Mouse (Mus musculus): ENCODE data around the gene Cx3cr1. TPM values are rescaled to one million over a fixed set of nuclear protein-coding genes. Genes with fewer than 3 reads are reported as not detected.

The Cx3cr1 gene
- polyA plus RNA-seq, 1 experiment: 14.4 TPM

DNA sequence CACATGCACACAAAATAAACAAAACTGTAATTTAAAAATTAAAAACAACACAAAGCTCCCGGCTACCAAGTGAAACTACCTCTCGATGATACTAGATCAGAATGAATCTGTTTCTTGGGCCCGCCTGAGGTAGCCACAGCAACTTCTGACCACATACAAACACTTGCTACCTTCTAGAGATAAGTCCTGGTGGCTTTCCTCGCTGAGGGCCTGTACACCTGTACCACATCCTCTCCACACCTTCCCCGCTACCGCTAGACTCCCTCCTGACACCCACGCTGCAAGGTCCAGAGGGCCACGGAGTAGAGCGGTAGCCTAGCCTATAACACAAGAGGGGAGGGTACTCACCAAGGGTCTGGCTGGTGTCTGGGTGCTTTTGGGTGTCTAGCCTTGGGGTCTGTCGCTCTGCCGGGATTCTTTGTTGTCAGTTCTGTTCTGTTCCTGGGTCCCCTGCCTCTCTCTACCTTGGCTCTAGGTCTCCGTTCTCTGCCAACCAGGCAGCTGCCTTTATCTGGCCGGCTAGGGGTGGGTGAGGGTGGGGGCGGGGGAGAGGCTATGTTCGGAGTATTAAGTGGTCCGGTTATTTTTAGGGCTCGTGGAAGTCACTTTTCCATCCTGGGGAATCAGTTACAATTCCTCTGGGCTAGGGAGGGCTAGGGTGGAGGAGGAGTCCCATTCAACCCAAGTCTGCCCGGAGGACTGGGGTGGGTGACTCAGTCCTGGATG, 46.4 kb downstream of the Cx3cr1 start, which contains the start of gene Xirp1:
Gene Xirp1, minus strand, starts transcription at position 513 of the 726 bp plus-strand sequence.
- Histone ChIP-seq H3K27me3 (ENCODE audit: control insufficient read depth, insufficient read depth, low read length) (no peaks in the 10 kb centered on the region), H3K27ac (ENCODE audit: insufficient read depth, low read length) (no peak within 1 kb of the TSS), H3K4me3 (ENCODE audit: extremely low read depth, insufficient read depth, insufficient read length) (no peak within 1 kb of the TSS), H3K4me1 (ENCODE audit: control insufficient read depth, insufficient read depth, insufficient read length) (peaks cover 10% of the 10 kb centered on the region; the same call in 1 of the 2 replicates), H3K36me3 (ENCODE audit: control insufficient read depth, insufficient read depth, low read length) (no peaks in the 10 kb centered on the region)
- TF ChIP-seq CTCF (IDR thresholded peaks at IDR 0.05; ENCODE audit: extremely low read depth, insufficient read depth, insufficient read length, insufficient replicate concordance) (no peak), POLR2A (IDR thresholded peaks at IDR 0.05; ENCODE audit: low read depth, low read length) (no peak)
- no peak for DNase-seq (ENCODE audit: low read depth in 1 of 2, low spot score in 2 of 2)
- WGBS: 86% methylated on average over 18 of the region's 18 CpGs

DNA sequence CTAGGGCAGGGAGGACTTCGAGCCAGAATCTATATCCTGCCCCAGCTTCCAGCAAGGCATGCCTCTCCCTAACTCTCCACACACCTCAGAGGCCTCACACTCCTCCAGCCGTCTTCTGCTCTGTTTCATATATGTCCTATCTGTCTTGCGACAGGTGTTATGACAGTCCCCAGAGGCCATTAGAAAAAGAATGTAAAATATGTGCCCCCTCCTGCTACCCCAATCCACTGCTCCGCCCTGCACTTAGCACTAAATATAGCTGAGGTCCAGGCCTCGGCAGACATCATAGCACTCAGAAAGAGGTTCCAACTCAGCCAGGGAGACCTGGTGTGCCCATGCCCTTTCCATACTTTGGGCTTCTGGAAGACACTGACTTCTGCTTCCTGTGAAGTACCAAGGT, 48.5 kb downstream of the Cx3cr1 start:
- WGBS: 66% methylated on average over 5 of the region's 5 CpGs
- no peaks in the 10 kb centered on the region for H3K27me3 ChIP-seq (ENCODE audit: control insufficient read depth, insufficient read depth, low read length)

DNA sequence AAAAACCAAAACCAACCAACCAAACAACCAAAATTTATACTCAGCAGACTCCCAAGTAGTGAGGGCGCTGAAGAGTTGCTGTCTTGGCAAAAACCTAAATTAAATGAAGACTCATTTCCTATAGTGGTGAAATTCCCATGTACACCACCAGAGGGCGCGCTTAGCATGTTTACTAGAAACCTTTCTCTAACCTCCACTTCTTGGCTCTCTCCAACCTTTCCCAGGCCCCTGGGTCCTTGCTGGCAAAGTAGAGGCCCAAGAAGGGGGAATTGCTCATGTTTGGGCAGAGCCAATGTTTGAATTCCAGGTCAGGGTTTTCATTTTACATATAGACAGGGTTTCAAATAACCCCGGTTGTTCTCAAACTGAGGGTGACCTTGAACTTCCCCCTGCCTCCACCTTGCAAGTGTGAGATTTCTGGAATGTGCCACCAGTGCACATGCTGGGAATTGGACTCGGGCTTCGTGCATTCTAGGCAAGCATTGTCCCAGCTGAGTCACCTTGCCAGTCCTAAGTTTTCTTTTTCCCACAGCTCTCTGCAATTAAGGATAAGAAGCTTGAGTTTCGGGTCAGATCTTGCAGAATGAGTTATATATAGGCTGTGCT, 49.3 kb downstream of the Cx3cr1 start:
- H3K4me1 ChIP-seq (ENCODE audit: control insufficient read depth, insufficient read depth, insufficient read length): peaks cover 7% of the 10 kb centered on the region; the same call in 1 of the 2 replicates
- no peak for TF ChIP-seq POLR2A (IDR thresholded peaks at IDR 0.05; ENCODE audit: low read depth, low read length)
- peak; percentile 26; the same call in 1 of the 2 replicates for TF ChIP-seq CTCF (IDR thresholded peaks at IDR 0.05; ENCODE audit: extremely low read depth, insufficient read depth, insufficient read length, insufficient replicate concordance)
- WGBS: 42% methylated on average over 7 of the region's 7 CpGs
- H3K36me3 ChIP-seq (ENCODE audit: control insufficient read depth, insufficient read depth, low read length): no peaks in the 10 kb centered on the region
- H3K4me3 ChIP-seq (ENCODE audit: extremely low read depth, insufficient read depth, insufficient read length): no peak overlapping the region
- peak; percentile 28 to 61 for DNase-seq (ENCODE audit: low read depth in 1 of 2, low spot score in 2 of 2)
- no peaks in the 10 kb centered on the region for H3K27me3 ChIP-seq (ENCODE audit: control insufficient read depth, insufficient read depth, low read length)
- H3K27ac ChIP-seq (ENCODE audit: insufficient read depth, low read length): no peak overlapping the region

More for the DNA sequence above, 48.5 kb downstream of the Cx3cr1 start:
- Histone ChIP-seq H3K4me3 (ENCODE audit: extremely low read depth, insufficient read depth, insufficient read length) (no peak overlapping the region), H3K36me3 (ENCODE audit: control insufficient read depth, insufficient read depth, low read length) (no peaks in the 10 kb centered on the region), H3K27ac (ENCODE audit: insufficient read depth, low read length) (no peak overlapping the region), H3K4me1 (ENCODE audit: control insufficient read depth, insufficient read depth, insufficient read length) (peaks cover 7% of the 10 kb centered on the region; the same call in 1 of the 2 replicates)
- DNase-seq (ENCODE audit: low read depth in 1 of 2, low spot score in 2 of 2): no peak
- TF ChIP-seq POLR2A (IDR thresholded peaks at IDR 0.05; ENCODE audit: low read depth, low read length) (no peak), CTCF (IDR thresholded peaks at IDR 0.05; ENCODE audit: extremely low read depth, insufficient read depth, insufficient read length, insufficient replicate concordance) (no peak)

DNA sequence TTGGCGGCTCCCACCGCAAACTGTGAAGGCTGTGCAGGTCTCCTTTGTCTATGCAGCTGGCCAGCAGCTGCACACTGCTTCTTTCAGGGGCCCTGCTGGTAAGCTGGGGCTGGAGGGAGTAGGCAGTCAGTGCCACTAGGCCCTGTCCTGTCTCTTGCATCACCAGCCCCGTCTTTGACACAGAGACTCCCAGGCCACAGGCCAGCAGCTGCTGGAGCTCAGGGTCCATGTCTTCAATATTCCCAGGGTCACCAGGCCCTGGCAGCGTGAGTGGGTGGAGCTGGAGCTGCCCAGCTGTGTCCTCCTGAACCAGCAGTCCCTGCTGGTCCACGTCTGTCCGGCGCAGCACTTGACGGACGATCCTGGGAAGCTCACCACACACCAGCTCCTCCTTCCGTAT, 52.7 kb downstream of the Cx3cr1 start:
- WGBS: 94% methylated on average over 10 of the region's 10 CpGs
- H3K36me3 ChIP-seq (ENCODE audit: control insufficient read depth, insufficient read depth, low read length): no peaks in the 10 kb centered on the region
- H3K27me3 ChIP-seq (ENCODE audit: control insufficient read depth, insufficient read depth, low read length): no peaks in the 10 kb centered on the region
- no peak for DNase-seq (ENCODE audit: low read depth in 1 of 2, low spot score in 2 of 2)
- H3K4me1 ChIP-seq (ENCODE audit: control insufficient read depth, insufficient read depth, insufficient read length): no peaks in the 10 kb centered on the region
- no peak overlapping the region for H3K27ac ChIP-seq (ENCODE audit: insufficient read depth, low read length)
- no peak overlapping the region for H3K4me3 ChIP-seq (ENCODE audit: extremely low read depth, insufficient read depth, insufficient read length)
- TF ChIP-seq POLR2A (IDR thresholded peaks at IDR 0.05; ENCODE audit: low read depth, low read length): no peak

DNA sequence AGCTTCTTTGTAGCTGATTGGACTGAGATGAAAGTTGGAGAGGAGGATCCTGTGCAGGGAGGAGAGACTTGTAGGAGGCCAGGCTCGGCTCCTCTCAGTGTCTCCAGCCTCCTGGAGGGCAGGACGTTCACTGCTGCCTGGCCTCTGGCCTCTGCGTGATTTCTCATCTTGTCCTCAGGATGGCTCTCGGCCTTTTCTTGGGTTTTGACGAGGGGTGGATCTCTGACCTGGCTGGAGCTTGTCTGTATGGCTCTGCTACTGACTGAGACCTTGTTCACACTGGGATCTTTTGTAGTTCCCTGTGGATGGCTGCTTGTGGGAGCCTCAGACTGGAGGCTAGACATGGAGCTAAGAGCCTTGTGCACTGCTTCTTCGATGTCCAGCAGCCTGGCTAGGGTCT, 54.9 kb downstream of the Cx3cr1 start:
- Histone ChIP-seq H3K27me3 (ENCODE audit: control insufficient read depth, insufficient read depth, low read length) (no peaks in the 10 kb centered on the region), H3K27ac (ENCODE audit: insufficient read depth, low read length) (no peak overlapping the region), H3K36me3 (ENCODE audit: control insufficient read depth, insufficient read depth, low read length) (no peaks in the 10 kb centered on the region), H3K4me3 (ENCODE audit: extremely low read depth, insufficient read depth, insufficient read length) (no peak overlapping the region), H3K4me1 (ENCODE audit: control insufficient read depth, insufficient read depth, insufficient read length) (peaks cover 4% of the 10 kb centered on the region; the same call in 1 of the 2 replicates)
- TF ChIP-seq POLR2A (IDR thresholded peaks at IDR 0.05; ENCODE audit: low read depth, low read length) (no peak), CTCF (IDR thresholded peaks at IDR 0.05; ENCODE audit: extremely low read depth, insufficient read depth, insufficient read length, insufficient replicate concordance) (no peak)
- no peak for DNase-seq (ENCODE audit: low read depth in 1 of 2, low spot score in 2 of 2)
- WGBS: 88% methylated on average over 6 of the region's 6 CpGs

DNA sequence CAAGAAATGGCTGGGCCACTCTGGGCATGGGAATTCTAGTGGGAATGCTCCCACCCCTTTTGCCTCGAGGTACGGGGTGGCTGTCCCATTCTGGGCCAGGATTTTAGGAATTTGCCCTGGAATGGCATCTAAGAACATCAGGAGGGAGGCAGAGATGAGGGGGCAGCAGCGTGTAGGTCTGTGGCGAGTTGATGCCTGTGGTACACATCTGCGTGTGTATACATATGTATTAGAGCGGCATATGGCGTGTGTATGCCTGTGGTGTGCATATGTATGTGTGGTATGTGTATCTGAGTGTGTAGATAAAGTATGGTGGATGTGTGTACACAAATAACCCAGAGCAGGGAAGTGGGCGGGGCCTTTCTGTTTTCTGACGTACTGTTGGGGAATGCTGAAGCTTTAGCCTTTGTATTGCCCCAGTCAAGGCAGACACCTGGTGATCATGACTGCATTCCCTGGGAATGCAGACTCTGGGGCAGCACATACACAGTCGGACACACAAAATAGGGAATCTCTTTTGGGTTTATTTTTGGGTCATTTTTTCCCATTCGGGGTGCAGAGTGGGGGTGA, 56.3 kb downstream of the Cx3cr1 start:
- Histone ChIP-seq H3K4me1 (ENCODE audit: control insufficient read depth, insufficient read depth, insufficient read length) (peaks cover 4% of the 10 kb centered on the region; the same call in 1 of the 2 replicates), H3K4me3 (ENCODE audit: extremely low read depth, insufficient read depth, insufficient read length) (no peak overlapping the region), H3K36me3 (ENCODE audit: control insufficient read depth, insufficient read depth, low read length) (no peaks in the 10 kb centered on the region), H3K27ac (ENCODE audit: insufficient read depth, low read length) (no peak overlapping the region), H3K27me3 (ENCODE audit: control insufficient read depth, insufficient read depth, low read length) (no peaks in the 10 kb centered on the region)
- TF ChIP-seq POLR2A (IDR thresholded peaks at IDR 0.05; ENCODE audit: low read depth, low read length): no peak
- TF ChIP-seq CTCF (IDR thresholded peaks at IDR 0.05; ENCODE audit: extremely low read depth, insufficient read depth, insufficient read length, insufficient replicate concordance): no peak
- WGBS: 86% methylated on average over 11 of the region's 11 CpGs
- no peak for DNase-seq (ENCODE audit: low read depth in 1 of 2, low spot score in 2 of 2)

All from spleen, adult 2 months (tissue).